Mouse (Mus musculus): ENCODE data around the gene Gm14137. TPM values are rescaled to one million over a fixed set of nuclear protein-coding genes. Genes with fewer than 3 reads are reported as not detected.

Gene Gm14137
- polyA plus RNA-seq, 1 experiment from 2014 or later, result 4.9 TPM

DNA sequence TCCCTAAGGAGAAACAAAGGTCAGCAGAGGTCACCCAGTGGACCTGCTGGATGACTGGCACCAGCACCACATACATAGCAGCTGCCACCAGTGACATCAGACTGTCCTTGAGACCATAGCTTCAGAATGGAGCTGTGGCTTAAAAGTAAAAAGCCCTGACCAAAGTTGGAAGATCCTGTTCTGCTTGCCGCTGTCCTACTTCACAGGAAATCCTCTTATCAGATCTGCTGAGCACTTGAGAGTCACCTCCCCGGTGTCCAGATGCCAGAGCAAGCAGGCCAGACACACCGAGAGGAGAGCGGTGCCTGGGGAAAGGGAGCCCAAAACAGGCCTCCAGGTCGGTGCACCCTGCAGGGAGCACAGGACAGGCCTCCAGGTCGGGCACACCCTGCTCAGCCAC is 22.1 kb upstream of the Gm14137 start:
- DNase-seq (ENCODE audit: low spot score) (no peak), ATAC-seq (ENCODE audit: low FRiP score, low TSS enrichment) (no peak)
- Histone ChIP-seq H3K9ac (ENCODE audit: low read length) (no peak overlapping the region), H3K4me2 (replicated peaks; ENCODE audit: low read depth) (no peak overlapping the region), H3K9me3 (ENCODE audit: control insufficient read depth, low read length) (no peaks in the 10 kb centered on the region), H3K4me1 (replicated peaks; ENCODE audit: control insufficient read depth, insufficient read depth) (no peaks in the 10 kb centered on the region; the same call in 1 of the 2 replicates), H3K36me3 (ENCODE audit: control insufficient read depth, insufficient read depth, low read length) (peaks cover 13% of the 10 kb centered on the region), H3K4me3 (ENCODE audit: low read depth, low read length) (no peak overlapping the region), H3K27me3 (ENCODE audit: control insufficient read depth, insufficient read depth, low read length) (no peaks in the 10 kb centered on the region), H3K27ac (replicated peaks) (no peak overlapping the region)
- TF ChIP-seq CTCF (IDR thresholded peaks at IDR 0.05; ENCODE audit: low read depth) (no peak), EP300 (optimal IDR thresholded peaks at IDR 0.05) (no peak)
- WGBS, result 82% methylated on average over 6 of the region's 6 CpGs

DNA sequence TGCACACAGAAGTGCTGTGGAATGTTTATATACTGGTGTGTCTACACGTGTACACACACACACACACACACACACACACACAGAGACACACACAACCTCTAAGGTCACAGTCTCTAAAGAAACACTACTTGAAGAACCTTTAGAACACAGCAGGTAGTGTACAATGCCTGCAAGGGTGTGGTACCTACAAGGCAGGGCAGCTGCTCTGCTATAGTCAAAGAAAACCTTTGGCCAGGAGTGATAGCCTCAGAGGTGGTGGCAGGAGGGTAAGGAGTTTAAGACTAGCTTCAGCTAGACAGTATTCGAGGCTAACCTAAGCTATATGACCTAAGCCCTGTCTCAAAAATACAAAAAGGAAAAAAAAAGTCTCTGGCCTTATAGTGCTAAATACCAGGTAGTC is 19.6 kb upstream of the Gm14137 start:
- H3K27me3 ChIP-seq (ENCODE audit: control insufficient read depth, insufficient read depth, low read length), result no peaks in the 10 kb centered on the region
- H3K9me3 ChIP-seq (ENCODE audit: control insufficient read depth, low read length), result no peaks in the 10 kb centered on the region
- H3K4me1 ChIP-seq (replicated peaks; ENCODE audit: control insufficient read depth, insufficient read depth), result no peaks in the 10 kb centered on the region; the same call in 1 of the 2 replicates
- H3K27ac ChIP-seq (replicated peaks), result 0 out of 2 replicates have a peak overlapping the region, but pooled peaks have one; percentile 56
- no peak overlapping the region for H3K4me2 ChIP-seq (replicated peaks; ENCODE audit: low read depth)
- H3K4me3 ChIP-seq (ENCODE audit: low read depth, low read length), result no peak overlapping the region
- DNase-seq (ENCODE audit: low spot score) (peak; percentile 57), ATAC-seq (ENCODE audit: low FRiP score, low TSS enrichment) (peak; percentile 81)
- 69% methylated on average over 2 of the region's 2 CpGs for WGBS
- TF ChIP-seq EP300 (optimal IDR thresholded peaks at IDR 0.05) (no peak), CTCF (IDR thresholded peaks at IDR 0.05; ENCODE audit: low read depth) (no peak)
- peaks cover 10% of the 10 kb centered on the region for H3K36me3 ChIP-seq (ENCODE audit: control insufficient read depth, insufficient read depth, low read length)
- no peak overlapping the region for H3K9ac ChIP-seq (ENCODE audit: low read length)

GRCm38 (mm10) chr2:119155388-119155787 is 18.9 kb upstream of the Gm14137 start:
- Histone ChIP-seq H3K4me2 (replicated peaks; ENCODE audit: low read depth) (peak overlapping the region; percentile 88), H3K27ac (replicated peaks) (peak overlapping the region; percentile 56; the same call in 1 of the 2 replicates), H3K36me3 (ENCODE audit: control insufficient read depth, insufficient read depth, low read length) (peaks cover 9% of the 10 kb centered on the region), H3K4me1 (replicated peaks; ENCODE audit: control insufficient read depth, insufficient read depth) (no peaks in the 10 kb centered on the region; the same call in 1 of the 2 replicates), H3K9ac (ENCODE audit: low read length) (no peak overlapping the region), H3K4me3 (ENCODE audit: low read depth, low read length) (0 out of 2 replicates have a peak overlapping the region, but pooled peaks have one; percentile 99), H3K9me3 (ENCODE audit: control insufficient read depth, low read length) (no peaks in the 10 kb centered on the region), H3K27me3 (ENCODE audit: control insufficient read depth, insufficient read depth, low read length) (no peaks in the 10 kb centered on the region)
- ATAC-seq (ENCODE audit: low FRiP score, low TSS enrichment) (no peak), DNase-seq (ENCODE audit: low spot score) (peak; percentile 27)
- TF ChIP-seq CTCF (IDR thresholded peaks at IDR 0.05; ENCODE audit: low read depth) (no peak), EP300 (optimal IDR thresholded peaks at IDR 0.05) (no peak)
- 69% methylated on average over 9 of the region's 9 CpGs for WGBS

- TF ChIP-seq EP300 (optimal IDR thresholded peaks at IDR 0.05), result no peak
- TF ChIP-seq CTCF (IDR thresholded peaks at IDR 0.05; ENCODE audit: low read depth), result no peak
- Histone ChIP-seq H3K36me3 (ENCODE audit: control insufficient read depth, insufficient read depth, low read length) (peaks cover 6% of the 10 kb centered on the region), H3K4me1 (replicated peaks; ENCODE audit: control insufficient read depth, insufficient read depth) (no peaks in the 10 kb centered on the region; the same call in 1 of the 2 replicates), H3K9ac (ENCODE audit: low read length) (peak overlapping the region; percentile 90), H3K4me3 (ENCODE audit: low read depth, low read length) (peak overlapping the region; percentile 99), H3K27me3 (ENCODE audit: control insufficient read depth, insufficient read depth, low read length) (no peaks in the 10 kb centered on the region), H3K27ac (replicated peaks) (peak overlapping the region; percentile 82), H3K4me2 (replicated peaks; ENCODE audit: low read depth) (peak overlapping the region; percentile 88), H3K9me3 (ENCODE audit: control insufficient read depth, low read length) (no peaks in the 10 kb centered on the region)
- DNase-seq (ENCODE audit: low spot score) (peak; percentile 27), ATAC-seq (ENCODE audit: low FRiP score, low TSS enrichment) (peak; percentile 38; the same call in 1 of the 2 replicates)
- WGBS, result 2% methylated on average over 34 of the region's 34 CpGs
Observed at GRCm38 (mm10) chr2:119156081-119156680, 18.1 kb upstream of the Gm14137 start.

- WGBS, result under 1% methylated on average over 57 of the region's 57 CpGs
- Histone ChIP-seq H3K36me3 (ENCODE audit: control insufficient read depth, insufficient read depth, low read length) (peaks cover 2% of the 10 kb centered on the region; the same call in 1 of the 2 replicates), H3K27ac (replicated peaks) (peak within 1 kb of the TSS; percentile 82), H3K4me3 (ENCODE audit: low read depth, low read length) (peak within 1 kb of the TSS; percentile 99), H3K9me3 (ENCODE audit: control insufficient read depth, low read length) (no peaks in the 10 kb centered on the region), H3K9ac (ENCODE audit: low read length) (peak within 1 kb of the TSS; percentile 90), H3K4me2 (replicated peaks; ENCODE audit: low read depth) (peak within 1 kb of the TSS; percentile 88), H3K4me1 (replicated peaks; ENCODE audit: control insufficient read depth, insufficient read depth) (no peaks in the 10 kb centered on the region; the same call in 1 of the 2 replicates), H3K27me3 (ENCODE audit: control insufficient read depth, insufficient read depth, low read length) (no peaks in the 10 kb centered on the region)
- TF ChIP-seq CTCF (IDR thresholded peaks at IDR 0.05; ENCODE audit: low read depth), result peak; percentile 15
- no peak for TF ChIP-seq EP300 (optimal IDR thresholded peaks at IDR 0.05)
- peak; percentile 83 for ATAC-seq (ENCODE audit: low FRiP score, low TSS enrichment)
- DNase-seq (ENCODE audit: low spot score), result peak; percentile 95
Observed at GRCm38 (mm10) chr2:119156681-119157572, 17.4 kb upstream of the Gm14137 start, which contains the start of gene Rmdn3. Rmdn3 (minus strand) TSS chr2:119157034.
